Mouse (Mus musculus): ENCODE measurements around the gene Eme1. TPM values are rescaled to one million over a fixed set of nuclear protein-coding genes. Genes with fewer than 3 reads are reported as not detected.

Gene Eme1
- polyA plus RNA-seq (2017; shearing (Covaris generic)), result 1.8 TPM

GRCm38 (mm10) chr11:94653663-94654436 lies at the start of gene Eme1, which contains the start of gene Mrpl27:
Gene Eme1, minus strand, starts transcription at chr11:94653964.
Gene Mrpl27, plus strand, starts transcription at chr11:94653767.

GRCm38 (mm10) chr11:94676754-94677606 lies 23.2 kb upstream of the Eme1 start, which contains the start of gene Xylt2:
Gene Xylt2, minus strand, starts transcription at chr11:94677515.

GRCm38 (mm10) chr11:94629199-94629883 lies 24.4 kb downstream of the Eme1 start, which contains the start of gene Lrrc59:
Gene Lrrc59, plus strand, starts transcription at chr11:94629767.

GRCm38 (mm10) chr11:94601321-94602281 lies 52.2 kb downstream of the Eme1 start, which contains the start of gene Acsf2:
Gene Acsf2, minus strand, starts transcription at chr11:94601871.

Other genes starting within 250 kb of the Eme1 start
- gene Cacna1g, start 179.8 kb downstream of the Eme1 start, polyA plus RNA-seq (2017; shearing (Covaris generic)), result not detected
- not detected for gene Spata20, start 167.8 kb downstream of the Eme1 start, polyA plus RNA-seq (2017; shearing (Covaris generic))
- gene Epn3, start 154.0 kb downstream of the Eme1 start, polyA plus RNA-seq (2017; shearing (Covaris generic)), result not detected
- not detected for gene Mycbpap, start 132.2 kb downstream of the Eme1 start, polyA plus RNA-seq (2017; shearing (Covaris generic))
- gene Rsad1, start 104.7 kb downstream of the Eme1 start, polyA plus RNA-seq (2017; shearing (Covaris generic)), result 3.8 TPM
- 0.40 TPM for gene Chad, start 88.9 kb downstream of the Eme1 start, polyA plus RNA-seq (2017; shearing (Covaris generic))
- 8.7 TPM for gene Acsf2, start 52.1 kb downstream of the Eme1 start, polyA plus RNA-seq (2017; shearing (Covaris generic))
- 16.5 TPM for gene Lrrc59, start 24.2 kb downstream of the Eme1 start, polyA plus RNA-seq (2017; shearing (Covaris generic))
- gene Mrpl27, start 197 bp downstream of the Eme1 start, polyA plus RNA-seq (2017; shearing (Covaris generic)), result 56.4 TPM
- gene Xylt2, start 23.6 kb upstream of the Eme1 start, polyA plus RNA-seq (2017; shearing (Covaris generic)), result 27.4 TPM
- gene Gm11541, start 50.5 kb upstream of the Eme1 start, polyA plus RNA-seq (2017; shearing (Covaris generic)), result not detected
- gene Cdc34b, start 87.8 kb upstream of the Eme1 start, polyA plus RNA-seq (2017; shearing (Covaris generic)), result not detected
- gene Tmem92, start 128.7 kb upstream of the Eme1 start, polyA plus RNA-seq (2017; shearing (Covaris generic)), result not detected